Comparison of ENCODE assay signal across 7 mouse cellular contexts in genomic region chr11:88186947-88187243, GRCm38 (mm10). TPM values are rescaled to one million over a fixed set of nuclear protein-coding genes. Genes with fewer than 3 reads are reported as not detected.
A peak's percentile ranks its signal among the peaks of the same experiment; 100 is the strongest.
DNase-seq lines count a peak whose midpoint lies in the region; ATAC-seq and TF ChIP-seq lines count a peak whose summit lies in the region.

No protein-coding gene starts in this region.

- intact Hi-C loops in left cerebral cortex, adult 2 months (cut with DNase I) = loop anchor here (1.0 kb wide), 1 partner anchor 119 kb away; the partner anchor contains the start of gene Vezf1

- peaks cover 36% of the 10 kb centered on the region for H3K36me3 ChIP-seq in forebrain, embryonic 13.5 days (ENCODE audit: poor library complexity, severe bottlenecking)
- H3K36me3 ChIP-seq in limb, embryonic 11.5 days (ENCODE audit: control insufficient read depth, insufficient read depth, low read length) = no peaks in the 10 kb centered on the region
- peaks cover 17% of the 10 kb centered on the region for H3K36me3 ChIP-seq in stomach, embryonic 14.5 days (ENCODE audit: control insufficient read depth, insufficient read depth, low read length)

- no peak for DNase-seq in left cerebral cortex, adult 2 months (ENCODE audit: extremely low spot score in 1 of 2, low spot score in 2 of 2)
- no peak for DNase-seq in left cerebral cortex, adult 18-20 months (ENCODE audit: low spot score in 2 of 2)
- DNase-seq in limb, embryonic 11.5 days (ENCODE audit: low spot score) = no peak
- DNase-seq in layer of hippocampus, adult 9-10 months (ENCODE audit: low spot score) = no peak

- peak overlapping the region; percentile 75 for H3K27ac ChIP-seq in left cerebral cortex, adult 2 months
- H3K27ac ChIP-seq in forebrain, embryonic 13.5 days = peak overlapping the region; percentile 54; the same call in 1 of the 2 replicates
- H3K27ac ChIP-seq in limb, embryonic 11.5 days (replicated peaks; ENCODE audit: low read depth, low read length) = no peak overlapping the region
- H3K27ac ChIP-seq in stomach, embryonic 14.5 days (ENCODE audit: low read length) = peak overlapping the region; percentile 92

- WGBS in forebrain, embryonic 13.5 days = 44% methylated on average over 2 of the region's 2 CpGs
- 39% methylated on average over 2 of the region's 2 CpGs for WGBS in limb, embryonic 11.5 days
- 40% methylated on average over 2 of the region's 2 CpGs for WGBS in stomach, embryonic 14.5 days

- ATAC-seq in forebrain, embryonic 13.5 days = no peak
- ATAC-seq in limb, embryonic 11.5 days (ENCODE audit: insufficient number of reproducible peaks, low FRiP score, low TSS enrichment, low read depth) = no peak
- ATAC-seq in stomach, embryonic 14.5 days (ENCODE audit: insufficient number of reproducible peaks, insufficient read depth, low FRiP score, low read depth) = peak; percentile 4; the same call in 1 of the 2 replicates
- no peak for ATAC-seq in CD4-positive, CD25-positive, alpha-beta regulatory T cell, adult 4 months

- peak overlapping the region; percentile 60; the same call in 1 of the 2 replicates for H3K9ac ChIP-seq in forebrain, embryonic 13.5 days
- H3K9ac ChIP-seq in limb, embryonic 11.5 days (ENCODE audit: low read length) = no peak overlapping the region
- H3K9ac ChIP-seq in stomach, embryonic 14.5 days (replicated peaks; ENCODE audit: low read depth, low read length) = no peak overlapping the region

- no peaks in the 10 kb centered on the region for H3K9me3 ChIP-seq in forebrain, embryonic 13.5 days (replicated peaks)
- no peaks in the 10 kb centered on the region for H3K9me3 ChIP-seq in limb, embryonic 11.5 days (ENCODE audit: control insufficient read depth, low read length)
- H3K9me3 ChIP-seq in stomach, embryonic 14.5 days (ENCODE audit: control insufficient read depth, low read depth, low read length) = no peaks in the 10 kb centered on the region

- H3K4me3 ChIP-seq in left cerebral cortex, adult 2 months = no peak overlapping the region
- H3K4me3 ChIP-seq in forebrain, embryonic 13.5 days = no peak overlapping the region
- no peak overlapping the region for H3K4me3 ChIP-seq in limb, embryonic 11.5 days (ENCODE audit: low read depth, low read length)
- H3K4me3 ChIP-seq in stomach, embryonic 14.5 days (ENCODE audit: low read depth, low read length) = no peak overlapping the region

- H3K4me1 ChIP-seq in forebrain, embryonic 13.5 days = peaks cover 22% of the 10 kb centered on the region
- peaks cover 27% of the 10 kb centered on the region for H3K4me1 ChIP-seq in limb, embryonic 11.5 days (ENCODE audit: control insufficient read depth, insufficient read depth, low read length)
- H3K4me1 ChIP-seq in stomach, embryonic 14.5 days (ENCODE audit: control insufficient read depth, insufficient read depth, low read length) = peaks cover 19% of the 10 kb centered on the region

- peaks cover 11% of the 10 kb centered on the region for H3K27me3 ChIP-seq in forebrain, embryonic 13.5 days
- H3K27me3 ChIP-seq in limb, embryonic 11.5 days (ENCODE audit: control insufficient read depth, insufficient read depth, low read length) = no peaks in the 10 kb centered on the region; the same call in 1 of the 2 replicates
- no peaks in the 10 kb centered on the region for H3K27me3 ChIP-seq in stomach, embryonic 14.5 days (ENCODE audit: control insufficient read depth, insufficient read depth, low read length)

- peak overlapping the region; percentile 49 for H3K4me2 ChIP-seq in forebrain, embryonic 13.5 days
- H3K4me2 ChIP-seq in limb, embryonic 11.5 days (ENCODE audit: low read depth, severe bottlenecking) = peak overlapping the region; percentile 33; the same call in 1 of the 2 replicates
- H3K4me2 ChIP-seq in stomach, embryonic 14.5 days (replicated peaks; ENCODE audit: low read depth, low read length) = peak overlapping the region; percentile 27

- TF ChIP-seq CTCF in left cerebral cortex, adult 2 months (IDR thresholded peaks at IDR 0.05) = no peak

RNA-seq across cellular contexts. Expression of gene Mrps23, which starts 17.3 kb away (rescaled TPM):
- 10 to 100 TPM; 66.4 to 71.1 TPM for total RNA-seq in left cerebral cortex, adult 2 months (2021)
- 10 to 100 TPM; 64.4 to 71.4 TPM for total RNA-seq in left cerebral cortex, adult 18-20 months (2021)
- polyA plus RNA-seq in forebrain, embryonic 13.5 days (2015; fragmentation: Nextera tagmentation; extraction: Ambion mirVana) = 70.4 and 70.9 TPM in 2 replicates
- polyA plus RNA-seq in limb, embryonic 11.5 days (2014; fragmentation: Nextera tagmentation; extraction: Ambion mirVana) = 59.3 and 60.4 TPM in 2 replicates
- 58.6 and 59.2 TPM in 2 replicates for polyA plus RNA-seq in stomach, embryonic 14.5 days (2014; fragmentation: Nextera tagmentation; extraction: Ambion mirVana)
- polyA plus RNA-seq in CD4-positive, CD25-positive, alpha-beta regulatory T cell, adult 4 months (2017; shearing (Covaris generic)) = 100 to 1,000 TPM in 1 of 2 experiments, 10 to 100 TPM in 1; 79.7 to 103 TPM
